Mouse (Mus musculus) bone marrow, adult 2 months (tissue): ENCODE data around the gene Trp53i13. TPM values are rescaled to one million over a fixed set of nuclear protein-coding genes. Genes with fewer than 3 reads are reported as not detected.

ENCODE experiments used
- H3K27ac ChIP-seq: fragments of 200-500 bp; 2 replicates; pipeline ENCODE4 v1.5.1; 2012; ENCODE audit warnings: low read depth, mild to moderate bottlenecking, control low read depth, inconsistent platforms, low read length; ENCODE audit not compliant: control insufficient read depth, poor library complexity, insufficient read depth
- H3K4me1 ChIP-seq: fragments of 200-500 bp; 2 replicates; pipeline ENCODE4 v1.6.1; 2011; ENCODE audit warnings: low read length; ENCODE audit not compliant: control insufficient read depth, insufficient read depth
- H3K4me3 ChIP-seq: fragments of 200-500 bp; replicated peaks from 2 replicates; pipeline ENCODE3; 2011; ENCODE audit warnings: mild to moderate bottlenecking, low read depth, low read length, control low read depth; ENCODE audit not compliant: control insufficient read depth
- CTCF ChIP-seq: fragments of 200-500 bp; IDR thresholded peaks from 2 replicates; pipeline ENCODE4 v1.5.1; 2011; ENCODE audit warnings: low read length, control low read depth; ENCODE audit not compliant: control insufficient read depth, insufficient read depth
- POLR2A ChIP-seq: fragments of 200-500 bp; IDR thresholded peaks from 2 replicates; pipeline ENCODE4 v1.6.1; 2011; ENCODE audit warnings: low read depth, mild to moderate bottlenecking, control low read depth, low read length, borderline replicate concordance; ENCODE audit not compliant: control insufficient read depth
- WGBS: fragments of 180-500 bp; shearing (Covaris S2); methylation state at CpG from one replicate; pipeline ENCODE4 v1.1.7; 2018; 5-methylcytosine and 5-hydroxymethylcytosine counted together
- polyA plus RNA-seq: library from polyadenylated mRNA; stranded (reverse); fragments of >200 nt; gene quantifications from 2 replicates; pipeline ENCODE4 v1.2.4, GENCODE M21; 2011; ENCODE audit warnings: low replicate concordance; ENCODE audit not compliant: missing spikeins, insufficient read depth, insufficient read length

The Trp53i13 gene
- polyA plus RNA-seq, 1 experiment = 4.0 TPM

DNA sequence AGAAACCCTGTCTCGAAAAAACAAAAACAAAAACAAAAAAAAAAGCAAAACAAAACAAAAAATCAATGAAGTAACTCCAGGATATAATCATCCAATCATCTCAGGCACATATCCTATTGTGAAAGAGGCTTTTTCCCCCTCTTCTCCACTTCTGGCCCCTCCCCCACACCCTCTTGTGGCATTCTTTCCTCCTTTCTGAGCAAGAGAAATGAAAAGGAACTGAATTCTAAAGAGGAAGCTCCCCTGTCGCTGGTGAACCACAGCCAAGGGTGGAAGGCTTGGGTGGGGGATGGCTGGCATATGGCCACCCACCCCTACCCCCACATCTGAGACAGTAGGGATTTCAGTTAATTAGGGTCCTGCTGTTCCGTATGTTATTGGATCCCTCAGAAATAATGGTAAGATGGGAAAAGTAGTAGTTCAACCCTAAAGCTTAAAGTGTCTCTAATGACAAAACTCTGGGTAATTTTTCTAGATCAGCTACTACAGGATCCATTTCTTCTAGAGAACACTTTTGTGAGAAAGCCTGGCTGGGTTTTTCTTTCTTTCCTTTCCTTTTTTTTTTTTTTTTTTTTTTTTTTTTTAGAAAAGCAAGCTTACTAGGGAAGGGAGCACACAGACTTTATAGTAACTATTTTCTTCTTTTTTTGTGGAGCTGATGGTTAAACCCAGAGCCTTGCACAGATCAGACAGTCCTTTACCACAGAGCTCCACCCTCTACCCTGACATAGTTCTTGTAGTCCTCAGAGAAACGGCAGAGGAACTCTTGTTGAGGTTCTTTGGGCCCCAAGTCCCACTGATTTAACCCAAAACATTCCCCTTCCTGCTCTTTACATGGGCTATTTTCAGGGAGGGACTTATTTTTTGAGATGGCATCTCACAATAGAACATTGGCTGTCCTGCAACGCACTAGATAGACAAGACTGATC, 5.1 kb upstream of the Trp53i13 start:
- Histone ChIP-seq H3K4me1 (peaks cover 7% of the 10 kb centered on the region), H3K27ac (peak overlapping the region; percentile 3; the same call in 1 of the 2 replicates)
- 16% methylated on average over 5 of the region's 5 CpGs for WGBS

DNA sequence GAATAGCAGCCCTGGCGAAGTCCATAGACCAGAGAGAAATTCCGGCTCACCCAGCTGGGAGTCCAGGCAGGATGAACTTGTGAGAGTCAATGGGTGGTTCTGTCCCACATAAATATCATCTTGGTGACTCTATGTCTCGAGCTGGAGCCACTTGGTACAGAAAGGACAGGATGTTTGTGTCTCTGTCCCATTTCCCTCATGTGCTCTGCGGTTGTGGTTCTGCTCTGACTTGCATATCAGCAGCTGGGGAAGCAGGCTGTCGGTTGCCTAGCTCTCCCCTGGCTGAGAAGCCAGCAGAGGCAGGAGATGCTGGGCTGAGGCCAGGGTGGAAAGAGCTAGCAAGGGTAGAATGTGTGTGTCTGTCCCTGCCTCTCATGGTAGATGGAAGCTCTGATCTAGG, 3.3 kb upstream of the Trp53i13 start, which contains the start of gene Gm10392:
Gene Gm10392, minus strand, starts transcription at position 156 of the 400 bp plus-strand sequence.
- H3K27ac ChIP-seq = peak within 1 kb of the TSS; percentile 85
- peaks cover 10% of the 10 kb centered on the region for H3K4me1 ChIP-seq
- H3K4me3 ChIP-seq = no peak within 1 kb of the TSS
- TF ChIP-seq POLR2A (peak; percentile 52; the same call in 1 of the 2 replicates), CTCF (no peak)
- WGBS = 1% methylated on average over 5 of the region's 5 CpGs

More for the DNA sequence above, 5.1 kb upstream of the Trp53i13 start:
- TF ChIP-seq CTCF (no peak), POLR2A (no peak)
- H3K4me3 ChIP-seq = no peak overlapping the region

DNA sequence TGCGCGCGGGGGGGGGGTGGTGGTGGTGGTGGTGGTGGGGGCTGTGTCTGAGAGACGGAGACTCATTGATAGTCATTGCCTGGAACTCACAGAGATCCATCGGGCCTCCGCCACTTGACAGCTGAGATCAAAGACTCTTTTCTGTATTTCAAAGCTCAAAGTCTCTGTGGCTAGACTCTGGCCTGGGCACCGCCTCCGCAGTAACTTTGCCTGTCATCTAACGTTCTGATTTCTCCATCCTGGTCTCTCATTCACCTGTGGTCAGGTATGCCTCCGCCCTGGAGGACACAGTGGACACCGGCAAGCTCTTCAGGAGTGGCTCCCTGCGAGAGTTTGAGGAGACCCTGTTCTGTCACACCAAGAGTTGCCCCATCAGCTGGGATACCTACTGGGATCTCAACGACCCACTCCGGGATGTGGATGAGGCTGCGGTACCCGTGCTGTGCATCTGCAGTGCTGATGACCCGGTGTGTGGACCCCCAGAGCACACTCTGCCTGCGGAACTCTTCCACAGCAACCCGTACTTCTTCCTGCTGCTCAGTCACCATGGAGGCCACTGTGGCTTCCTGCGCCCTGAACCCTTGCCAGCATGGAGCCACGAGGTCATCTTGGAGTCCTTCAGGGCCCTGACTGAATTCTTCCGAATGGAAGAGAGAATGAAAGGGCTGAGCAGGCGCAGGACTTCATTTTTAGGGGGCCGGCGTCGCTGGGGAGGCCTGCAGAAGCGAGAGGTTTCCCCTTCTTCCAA, 2.4 kb upstream of the Trp53i13 start:
- TF ChIP-seq POLR2A (no peak), CTCF (no peak)
- Histone ChIP-seq H3K27ac (peak overlapping the region; percentile 85), H3K4me1 (peaks cover 10% of the 10 kb centered on the region), H3K4me3 (no peak overlapping the region)
- whole genome bisulfite sequencing = 35% methylated on average over 27 of the region's 27 CpGs

DNA sequence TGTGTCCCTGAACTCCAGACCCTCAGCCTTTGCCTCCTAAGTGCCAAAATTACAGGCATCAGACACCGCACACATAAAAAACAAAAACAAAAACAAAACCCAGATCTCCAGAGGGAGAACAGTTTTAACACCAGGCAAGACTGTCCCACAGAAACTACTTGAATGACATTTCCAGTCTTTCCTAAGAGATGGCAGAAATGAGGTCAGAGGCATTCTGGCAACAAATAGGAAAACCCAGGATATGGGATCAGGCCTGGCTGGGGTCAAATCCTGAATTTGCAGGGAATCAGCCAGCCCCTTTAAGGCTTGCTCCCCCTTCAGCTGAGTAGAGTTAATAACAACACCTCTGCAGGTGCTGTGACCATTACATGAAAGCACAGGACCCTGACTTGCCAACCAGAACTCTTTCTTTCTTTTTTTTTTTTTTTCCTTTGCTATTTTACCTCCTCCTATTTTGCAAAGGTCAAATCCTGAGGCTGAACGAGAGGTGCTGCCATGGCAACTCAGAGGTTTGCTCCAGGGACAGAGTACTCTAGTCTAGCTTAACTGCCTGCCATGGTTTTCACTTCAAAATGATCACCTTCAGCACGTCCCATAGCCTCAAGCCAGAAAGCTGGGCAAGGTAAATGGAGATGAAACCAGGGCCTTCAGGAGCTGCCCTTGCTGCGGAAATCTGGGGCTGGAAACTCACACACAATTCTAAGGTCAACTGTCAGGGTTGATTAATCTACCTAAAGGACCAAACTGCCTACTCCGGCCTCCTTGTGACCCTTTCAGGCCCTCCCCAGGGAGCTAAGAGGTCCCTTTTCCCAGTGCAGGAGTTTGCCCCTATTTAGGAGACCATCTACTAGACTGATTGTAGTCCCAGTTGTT, 1.0 kb upstream of the Trp53i13 start:
- 82% methylated on average over 5 of the region's 5 CpGs for WGBS
- H3K4me1 ChIP-seq = peaks cover 11% of the 10 kb centered on the region

DNA sequence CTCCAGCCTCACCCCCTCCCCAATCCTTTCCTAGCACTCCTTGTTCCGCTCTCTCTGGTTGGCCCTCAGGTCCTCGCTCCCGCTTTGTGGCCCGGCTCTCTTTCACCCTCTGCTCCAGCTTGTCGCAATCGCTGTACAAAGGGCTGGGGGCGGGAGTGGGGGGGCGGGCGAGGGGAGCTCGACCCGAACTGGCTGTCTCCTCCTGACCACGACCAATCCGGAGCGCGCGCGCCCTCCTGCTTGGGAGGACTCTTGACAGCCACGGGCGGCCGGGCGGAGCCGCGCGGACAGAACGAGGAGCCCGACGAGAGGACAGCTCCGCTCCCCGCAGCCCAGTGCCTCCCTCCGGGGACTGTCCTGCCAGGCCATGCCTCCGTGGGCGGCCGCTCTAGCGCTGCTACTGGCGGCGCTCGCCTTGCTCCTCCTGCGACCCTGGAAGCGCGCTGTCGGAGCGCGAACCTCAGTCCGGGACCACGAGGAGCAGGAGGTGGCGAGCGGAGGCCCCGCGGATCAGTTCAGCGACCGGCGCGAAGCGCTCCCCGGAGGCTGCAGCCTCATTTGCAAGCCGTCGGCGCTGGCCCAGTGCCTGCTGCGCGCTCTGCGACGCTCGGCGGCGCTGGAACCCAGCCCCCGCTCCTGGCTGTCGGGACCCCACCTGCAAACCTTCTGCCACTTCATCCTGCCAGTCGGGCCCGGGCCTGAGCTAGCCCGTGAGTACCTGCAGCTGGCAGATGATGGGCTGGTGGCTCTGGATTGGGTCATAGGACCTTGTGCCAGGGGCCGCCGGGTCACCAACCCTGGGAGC, 746 bp downstream of the Trp53i13 start, which contains the start of gene Abhd15:
Gene Abhd15, plus strand, starts transcription at position 290 of the 805 bp plus-strand sequence.
- WGBS = under 1% methylated on average over 71 of the region's 72 CpGs
- H3K4me3 ChIP-seq = peak within 1 kb of the TSS; percentile 59
- TF ChIP-seq CTCF (no peak), POLR2A (peak; percentile 76; the same call in 1 of the 2 replicates)
- peak within 1 kb of the TSS; percentile 79 for H3K27ac ChIP-seq
- H3K4me1 ChIP-seq = peaks cover 11% of the 10 kb centered on the region

More for the DNA sequence above, 1.0 kb upstream of the Trp53i13 start:
- no peak for TF ChIP-seq POLR2A
- TF ChIP-seq CTCF = no peak
- Histone ChIP-seq H3K4me3 (no peak overlapping the region), H3K27ac (no peak overlapping the region)

DNA sequence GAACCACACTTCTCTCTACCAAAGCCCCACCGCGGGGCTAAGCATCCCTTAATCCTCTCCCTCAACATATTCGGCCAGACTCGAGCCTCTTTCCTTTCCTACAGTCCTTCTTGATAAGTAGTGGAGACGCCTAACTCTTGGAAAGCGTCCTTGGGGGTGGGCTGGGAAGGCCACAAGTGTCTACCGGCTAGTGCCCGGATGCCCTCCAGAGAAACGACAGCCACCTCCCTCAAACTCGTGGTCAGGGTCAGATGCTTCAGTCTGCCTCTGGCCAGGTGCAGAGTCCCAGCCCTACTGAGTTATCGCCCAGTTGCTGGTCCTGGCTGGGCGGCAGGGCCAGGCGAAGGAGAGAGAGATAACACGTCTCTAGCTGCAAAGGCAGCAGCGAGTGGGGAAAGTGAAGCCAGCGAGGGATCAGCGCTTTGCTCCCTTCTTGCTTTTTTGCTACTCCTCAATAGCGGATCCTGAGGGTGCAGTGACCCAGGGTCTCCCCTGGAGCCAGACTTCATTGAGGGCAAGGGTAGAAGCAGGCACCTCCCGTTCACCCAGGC, 1.4 kb downstream of the Trp53i13 start:
- WGBS = 9% methylated on average over 19 of the region's 19 CpGs
- Histone ChIP-seq H3K4me3 (peak overlapping the region; percentile 41), H3K27ac (peak overlapping the region; percentile 5), H3K4me1 (peaks cover 9% of the 10 kb centered on the region)
- no peak for TF ChIP-seq POLR2A
- TF ChIP-seq CTCF = no peak
